Mouse (Mus musculus) lung, postnatal 4 days (tissue): Measurements from ENCODE around the gene Hnrnpf.
A peak's percentile ranks its signal among the peaks of the same experiment; 100 is the strongest.

Source experiments
- DNase-seq, 2 experiments: peaks; one replicate each; pipeline ENCODE4 v3.0.0; 2021

Gene Hnrnpf

DNA sequence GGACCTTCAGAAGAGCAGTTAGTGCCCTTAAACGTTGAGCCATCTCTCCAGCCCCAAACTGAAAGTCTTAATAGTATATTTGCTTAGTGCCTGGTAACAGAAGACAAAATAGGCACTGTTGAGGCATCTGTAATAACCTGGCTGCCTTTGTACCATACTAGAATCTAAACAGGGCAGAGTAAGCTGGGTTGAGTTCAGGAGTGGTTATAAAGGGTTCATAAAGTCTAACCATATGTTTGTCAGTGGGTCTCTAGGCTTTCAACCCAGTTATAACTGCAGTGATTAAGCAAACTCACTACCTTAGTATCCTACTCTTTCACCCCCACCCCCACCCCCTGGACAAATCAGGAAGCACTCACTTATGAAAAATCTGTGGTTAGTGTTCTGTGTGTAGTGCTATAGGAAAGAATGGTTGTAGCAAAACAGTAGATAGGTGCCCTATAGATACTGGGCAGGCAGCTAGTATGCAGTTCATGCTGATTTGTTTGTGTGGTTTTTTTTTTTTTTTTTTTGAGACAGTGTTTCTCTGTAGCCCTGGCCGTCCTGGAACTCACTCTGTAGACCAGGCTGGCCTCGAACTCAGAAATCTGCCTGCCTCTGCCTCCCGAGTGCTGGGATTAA is 26.9 kb downstream of the Hnrnpf start:
- DNase-seq: no peak

DNA sequence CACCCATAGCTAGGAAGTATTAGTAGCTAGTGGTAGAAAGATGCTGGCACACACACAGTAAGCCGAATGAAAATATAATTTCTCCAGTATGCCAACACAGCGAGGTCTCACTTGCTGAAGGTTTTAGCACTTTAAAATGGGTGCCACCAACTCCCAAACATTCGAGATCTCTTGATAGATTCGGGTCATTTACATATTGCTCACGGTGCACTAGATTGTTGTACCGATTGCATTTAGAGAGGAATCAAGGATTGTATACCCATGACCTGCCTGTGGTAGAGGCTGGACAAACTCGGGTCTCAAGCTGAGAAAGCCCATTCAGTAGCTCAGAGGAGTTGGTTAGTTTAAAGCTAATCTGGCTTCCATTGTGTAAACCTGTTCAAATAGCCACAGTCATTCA is 27.8 kb downstream of the Hnrnpf start:
- DNase-seq: no peak

DNA sequence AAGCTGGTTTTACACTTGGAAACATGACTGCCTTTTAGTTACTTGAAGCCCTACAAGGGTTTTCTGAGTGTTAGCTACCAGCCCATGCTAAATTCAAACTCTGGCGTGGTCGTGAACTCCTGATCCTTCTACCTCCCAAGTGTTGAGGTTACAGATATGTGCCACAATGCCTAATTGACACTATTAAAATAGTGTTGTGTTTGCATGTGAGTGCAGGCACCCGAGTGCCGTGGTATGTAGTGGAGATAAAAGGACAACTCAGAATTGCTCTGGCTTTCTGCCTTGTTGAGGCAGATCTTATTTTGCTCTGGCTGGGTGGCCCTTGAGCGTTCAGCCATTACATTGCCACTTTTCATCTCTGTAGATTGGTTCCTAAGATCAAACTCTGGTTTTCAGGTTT is 28.6 kb downstream of the Hnrnpf start:
- no peak for DNase-seq

DNA sequence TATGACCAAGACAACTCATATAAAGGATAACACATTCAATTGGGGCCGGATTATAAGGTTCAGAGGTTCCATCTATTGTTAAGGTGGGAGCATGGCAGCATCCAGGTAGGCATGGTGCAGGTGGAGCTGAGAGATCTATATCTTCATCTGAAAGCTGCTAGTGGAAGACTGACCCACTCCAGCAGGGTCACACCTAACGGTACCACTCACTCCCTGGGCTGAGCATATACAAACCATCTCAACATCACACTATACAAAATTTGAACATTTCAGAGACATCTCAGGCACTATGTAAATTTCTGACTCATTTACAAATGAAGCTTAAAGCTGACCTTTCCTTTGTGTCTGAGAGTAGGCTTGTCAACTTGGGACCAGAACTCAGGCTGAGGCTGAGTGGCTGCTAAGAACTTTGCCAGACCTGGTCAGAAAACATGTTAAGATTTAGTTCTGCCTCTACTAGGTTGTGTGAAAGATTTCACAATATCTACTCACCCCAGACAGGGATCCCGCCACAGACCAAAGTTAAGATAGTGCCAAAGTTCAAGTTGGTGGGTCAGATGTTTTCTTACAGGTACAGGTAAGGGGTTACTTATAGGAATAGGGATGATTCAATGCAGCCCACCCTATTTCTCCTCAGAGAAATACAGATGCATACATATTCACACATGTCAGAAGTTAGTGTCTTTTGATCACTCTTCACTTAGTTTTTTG is 30.0 kb downstream of the Hnrnpf start:
- no peak for DNase-seq

DNA sequence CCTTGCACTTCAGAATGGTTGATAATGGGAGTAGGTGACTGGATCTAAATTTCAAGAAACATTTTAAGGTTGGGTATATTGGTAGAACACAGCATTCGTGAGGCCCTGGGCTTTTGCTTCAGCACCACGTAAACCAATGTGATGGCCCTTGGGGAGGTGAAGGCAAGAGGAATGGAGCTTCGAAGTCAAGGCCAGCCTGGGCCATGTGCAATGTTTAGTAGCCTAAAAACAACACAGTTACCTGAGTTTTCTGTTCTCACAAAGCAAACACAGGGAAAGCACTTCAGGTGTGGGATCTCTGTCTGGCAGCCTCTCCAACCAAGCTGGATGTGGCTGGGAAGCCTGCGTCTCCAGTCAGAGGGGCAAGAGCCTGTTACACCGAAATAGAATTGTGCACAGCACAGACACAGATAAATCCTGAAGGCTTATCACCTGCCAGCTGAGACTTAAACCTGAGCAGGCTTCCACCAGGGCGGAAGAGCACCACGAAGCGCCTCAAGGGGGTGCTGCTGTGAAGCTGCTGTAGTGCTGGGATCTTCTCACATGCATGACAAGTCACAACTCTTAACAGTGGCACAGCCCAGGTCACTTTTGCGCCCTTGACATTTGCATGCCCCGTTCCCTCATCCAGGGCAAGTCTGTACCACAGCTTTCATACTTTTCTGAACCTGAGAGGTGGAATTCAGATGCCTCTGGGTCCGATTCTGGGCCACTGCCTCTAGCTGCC is 32.4 kb downstream of the Hnrnpf start:
- DNase-seq: peak; percentile 31 to 41

DNA sequence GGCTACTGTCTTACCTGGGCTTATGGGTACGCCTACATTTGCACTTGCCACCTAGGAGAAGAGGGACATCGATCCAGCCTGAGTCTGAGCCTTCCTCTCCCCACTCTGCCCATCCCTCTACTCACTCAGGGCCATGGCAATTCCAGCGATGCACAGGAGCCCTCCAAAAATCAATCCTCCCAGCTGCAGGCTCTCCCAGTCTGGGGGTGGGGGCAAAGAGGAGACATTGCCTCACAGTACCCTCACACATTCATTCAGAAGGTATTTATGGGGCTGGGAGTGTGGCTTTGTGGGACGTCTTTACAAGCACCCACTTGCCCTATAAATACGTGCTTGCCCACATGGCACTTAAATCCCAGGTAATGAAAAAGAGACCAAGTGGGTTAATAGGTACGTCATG is 34.2 kb downstream of the Hnrnpf start:
- no peak for DNase-seq

DNA sequence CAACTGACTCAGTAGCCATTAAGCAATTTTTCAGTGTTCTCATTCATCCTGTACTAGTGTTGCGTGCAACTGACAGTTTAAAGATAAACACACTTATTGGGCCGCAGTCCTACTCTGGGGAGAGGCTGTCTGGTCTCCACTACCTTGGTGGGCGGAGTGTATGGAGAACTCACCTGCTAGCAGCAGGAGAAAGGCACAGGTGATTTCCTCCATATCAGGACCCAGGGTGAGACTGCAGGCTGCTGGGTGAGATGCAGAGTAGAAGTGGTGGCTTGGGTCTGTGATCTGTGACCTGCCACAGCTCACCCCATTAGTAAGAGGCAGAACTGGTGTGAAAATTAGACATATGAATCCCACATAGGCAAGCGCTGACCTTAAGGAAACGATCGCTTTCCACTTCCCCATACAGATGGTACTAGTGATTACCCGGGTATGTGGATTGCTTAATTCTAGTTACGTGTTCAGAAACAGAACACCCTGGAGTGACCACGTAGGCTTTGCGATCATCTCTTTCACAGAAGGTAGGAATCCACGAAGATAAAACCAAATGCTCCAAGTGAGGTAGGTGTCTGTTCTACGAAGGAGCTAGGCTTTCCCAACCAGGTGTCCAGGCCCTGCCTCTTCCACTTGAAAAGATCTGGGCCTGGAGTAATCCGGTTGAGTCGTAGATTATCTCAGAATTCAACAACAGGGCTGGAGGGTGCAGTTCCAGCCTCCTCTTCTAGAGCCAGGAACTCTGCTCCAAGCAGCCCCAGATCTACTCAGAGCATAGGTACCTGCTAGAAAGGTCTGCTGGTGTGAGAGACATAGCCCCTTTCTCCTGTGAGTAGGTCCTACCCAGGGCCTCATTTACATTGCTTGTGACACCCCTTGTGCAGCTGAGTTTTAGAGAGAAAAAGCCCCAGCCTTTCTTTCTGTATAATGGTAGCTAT is 35.8 kb downstream of the Hnrnpf start:
- no peak for DNase-seq

DNA sequence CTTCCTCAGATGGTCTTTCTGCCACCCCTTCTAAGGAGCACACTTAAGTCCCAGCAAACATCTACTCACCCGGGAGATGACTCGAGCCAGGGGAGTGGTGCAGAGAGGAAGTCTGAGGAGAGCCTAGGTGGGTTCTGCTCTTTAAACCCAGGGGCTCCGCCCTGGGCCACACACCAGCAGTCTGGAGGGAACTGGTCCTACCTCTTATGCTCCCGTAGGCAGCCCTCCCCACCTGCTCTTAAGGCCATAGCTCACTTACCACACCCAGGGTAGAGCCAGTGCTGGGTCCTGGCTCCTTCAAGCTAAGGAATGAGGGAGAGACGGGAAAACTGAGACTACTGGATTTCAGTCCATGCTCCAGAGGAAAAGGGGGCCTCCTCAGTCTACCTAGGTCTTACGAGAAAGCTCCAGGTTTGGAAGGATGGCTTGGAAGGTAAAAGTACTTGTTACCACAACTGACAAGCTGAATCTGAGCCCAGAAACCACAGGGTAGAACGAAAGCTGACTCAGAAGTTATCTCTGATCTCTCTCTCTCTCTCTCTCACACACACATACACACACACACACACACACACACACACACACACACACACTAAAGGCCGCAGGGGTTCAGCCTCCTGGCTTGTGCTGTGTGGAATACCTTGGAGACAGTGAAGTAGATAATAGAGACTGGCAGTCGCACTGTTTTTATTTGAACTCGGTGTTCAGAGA is 37.3 kb downstream of the Hnrnpf start, which contains the start of gene Fxyd4:
Gene Fxyd4 (minus strand): TSS at position 471 of the 711 bp plus-strand sequence.
- DNase-seq: peak; percentile 36 to 64

DNA sequence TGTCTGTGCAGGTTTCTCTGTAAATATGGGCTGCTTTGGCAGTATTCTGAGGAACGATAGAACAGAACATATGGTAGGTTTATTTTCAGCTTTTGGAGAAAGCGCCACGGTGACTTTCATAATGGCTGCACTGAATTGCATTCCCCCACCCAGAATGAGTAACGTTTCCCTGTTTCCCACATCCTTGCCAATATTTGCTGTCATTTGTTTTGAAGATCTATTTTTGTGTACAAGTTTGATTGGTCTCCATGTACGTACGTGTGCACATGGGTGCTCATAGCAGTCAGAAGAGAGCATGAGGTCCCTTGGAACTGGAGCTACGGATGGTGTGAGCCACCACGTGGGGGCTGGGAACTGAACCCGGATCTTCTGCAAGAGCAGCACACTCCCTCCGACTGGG is 38.8 kb downstream of the Hnrnpf start:
- no peak for DNase-seq

DNA sequence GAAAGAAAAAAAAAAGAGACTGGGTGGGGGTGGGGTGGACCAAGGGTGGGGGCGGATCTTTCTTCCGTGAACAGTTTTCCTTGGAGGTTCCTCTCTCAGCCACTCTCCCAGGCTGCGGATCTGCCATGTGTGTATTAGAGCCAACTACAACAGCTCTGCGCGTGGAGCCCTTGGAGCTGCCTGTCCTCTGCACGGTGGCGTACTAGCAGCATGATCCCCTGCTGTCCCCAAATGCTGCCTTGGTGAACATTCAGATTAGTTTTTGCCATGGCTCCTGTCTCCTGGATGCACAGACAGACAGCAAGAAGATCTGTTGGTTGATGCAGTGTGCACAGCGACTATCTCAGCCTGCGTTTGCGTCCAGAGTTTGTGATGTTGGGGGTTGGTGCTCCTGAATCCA is 42.6 kb downstream of the Hnrnpf start:
- DNase-seq: no peak

DNA sequence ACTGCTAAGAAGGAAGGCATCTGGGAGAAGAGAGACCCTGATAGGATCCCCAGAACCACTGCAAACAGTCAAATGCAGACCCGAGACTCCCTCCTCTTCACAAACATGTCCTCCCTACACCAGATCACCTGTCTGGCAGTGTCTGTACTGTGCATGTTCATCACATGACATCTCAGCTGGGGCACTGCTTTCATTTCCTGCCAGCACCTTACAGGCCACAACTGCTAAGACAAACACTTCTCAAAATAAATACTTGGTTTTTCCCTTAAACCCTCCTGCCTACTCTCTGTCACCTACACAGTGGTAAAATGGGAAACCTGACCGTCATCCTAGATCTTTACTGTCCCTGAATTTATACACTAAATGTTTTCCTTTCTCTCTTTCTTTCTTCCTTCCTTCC is 43.8 kb downstream of the Hnrnpf start:
- DNase-seq: no peak

DNA sequence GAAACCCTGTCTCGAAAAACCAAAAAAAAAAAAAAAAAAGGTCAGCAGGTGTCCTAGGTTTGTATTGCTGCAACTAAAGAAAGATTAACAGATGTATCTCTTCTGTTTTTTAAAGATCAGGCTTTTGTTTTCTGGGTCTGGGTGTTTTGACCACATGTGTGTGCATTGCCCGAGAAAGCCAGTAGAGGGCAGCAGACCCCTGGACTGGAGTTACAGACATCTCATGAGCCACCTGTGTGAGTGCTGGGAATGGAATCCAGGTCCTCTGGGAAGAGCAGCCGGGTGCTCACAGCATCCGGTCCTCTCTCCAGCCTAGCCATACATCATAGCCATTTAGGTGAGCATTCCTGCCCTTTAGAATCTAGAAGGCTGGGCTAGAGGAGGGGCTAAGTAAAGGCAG is 52.2 kb downstream of the Hnrnpf start:
- DNase-seq: no peak

DNA sequence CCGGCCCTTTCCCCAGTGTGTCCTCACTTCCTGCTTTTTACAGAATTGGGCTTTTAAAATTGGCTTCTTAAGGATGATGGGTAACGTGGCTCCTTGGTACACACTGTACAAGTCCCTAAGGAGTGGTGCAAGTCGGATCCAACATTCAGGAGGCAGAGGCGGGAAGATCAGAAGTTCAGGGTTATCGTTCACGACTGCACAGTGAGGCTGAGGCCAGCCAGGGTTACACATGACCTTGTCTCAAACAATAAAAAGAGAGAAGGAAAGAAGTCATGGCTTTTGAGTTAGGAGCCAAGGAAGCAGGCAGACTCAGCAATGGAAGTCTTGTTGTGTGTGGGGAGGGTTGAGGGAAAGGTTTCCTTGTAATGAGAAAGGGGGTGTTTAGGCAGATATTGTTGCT is 56.0 kb downstream of the Hnrnpf start:
- DNase-seq: no peak

DNA sequence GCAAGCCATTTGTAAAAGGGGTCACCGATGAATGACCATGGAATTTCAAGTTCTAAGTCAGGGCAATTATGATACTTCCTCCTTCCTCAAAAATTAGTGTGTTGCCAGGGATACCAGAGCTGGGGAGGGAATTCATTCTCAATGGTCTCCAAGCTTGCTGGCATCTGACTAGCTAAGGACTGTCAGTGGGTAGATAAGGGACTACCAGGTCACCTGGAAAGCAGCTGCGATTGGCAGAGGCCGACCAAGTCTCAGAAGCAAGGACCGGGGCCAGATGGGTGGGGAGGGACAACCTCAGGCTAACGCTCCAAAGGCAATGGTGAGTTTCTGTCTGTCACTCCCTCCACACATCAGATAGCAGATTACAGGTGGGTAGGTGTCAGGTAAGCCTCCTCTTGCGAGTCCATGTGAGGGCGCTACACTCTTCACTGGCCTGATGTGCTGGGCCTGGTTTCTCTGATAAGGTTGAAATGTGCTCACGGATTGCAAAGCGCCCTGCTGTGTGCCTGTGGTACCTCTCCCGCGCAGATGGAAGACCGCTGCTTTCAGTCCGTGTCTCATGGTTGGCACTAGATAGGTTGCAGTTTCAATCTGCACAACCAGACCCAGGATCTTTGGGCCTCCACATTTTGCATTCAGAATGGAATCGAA is 56.9 kb downstream of the Hnrnpf start:
- DNase-seq: no peak

DNA sequence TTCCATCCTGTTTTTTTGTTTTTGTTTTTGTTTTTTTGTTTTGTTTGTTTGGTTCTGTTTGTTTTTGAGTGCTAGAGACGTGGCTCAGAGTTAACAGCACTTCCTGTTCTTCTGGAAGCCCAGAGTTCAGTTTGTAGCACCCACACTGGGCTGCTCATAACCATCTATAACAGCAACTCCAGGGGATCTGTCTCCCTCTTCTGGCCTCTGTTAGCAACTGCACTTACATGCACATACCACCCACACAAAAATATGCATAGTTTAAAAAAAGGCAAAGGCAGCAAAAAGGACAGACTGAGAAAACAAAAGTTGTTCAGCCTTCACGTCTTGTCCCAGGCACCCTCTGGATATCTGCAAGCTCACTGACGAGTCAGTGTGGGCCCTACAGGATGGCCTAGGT is 63.1 kb downstream of the Hnrnpf start:
- DNase-seq: no peak

DNA sequence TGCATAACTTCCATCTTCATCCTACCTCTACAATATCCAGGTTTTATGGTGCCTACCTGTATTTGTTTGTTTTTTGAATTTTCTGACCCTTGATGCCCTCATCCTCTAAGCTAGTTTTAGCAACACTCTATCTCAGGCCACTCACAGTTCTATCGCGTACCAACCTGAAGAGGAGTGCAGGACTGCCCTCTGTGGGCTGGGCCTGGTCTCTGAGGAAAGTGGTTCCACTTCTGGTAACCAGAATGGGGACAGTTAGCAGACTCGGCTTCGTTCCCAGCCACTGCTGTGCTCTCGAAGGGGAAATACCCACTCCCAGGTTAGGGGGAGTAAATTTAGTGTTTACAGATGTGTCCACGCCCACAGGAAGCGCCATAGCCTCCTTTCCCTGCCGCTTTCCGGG is 66.6 kb downstream of the Hnrnpf start:
- peak in 1 of 2 experiments; percentile 31 for DNase-seq
